Mouse (Mus musculus) CD4-positive helper T cell, adult 2 months (primary cell): ENCODE measurements around the gene Chac2.
"Not testable (repeated sequence)": the region's sequence is repeated elsewhere in the genome, so short reads cannot be mapped to it uniquely, and the experiment has no call there.

Experiments used
- DNase-seq: peaks from one replicate; pipeline ENCODE4 v3.0.0-alpha.2; 2012; ENCODE audit warnings: low read depth, missing footprints, low spot score

Chac2 gene

DNA sequence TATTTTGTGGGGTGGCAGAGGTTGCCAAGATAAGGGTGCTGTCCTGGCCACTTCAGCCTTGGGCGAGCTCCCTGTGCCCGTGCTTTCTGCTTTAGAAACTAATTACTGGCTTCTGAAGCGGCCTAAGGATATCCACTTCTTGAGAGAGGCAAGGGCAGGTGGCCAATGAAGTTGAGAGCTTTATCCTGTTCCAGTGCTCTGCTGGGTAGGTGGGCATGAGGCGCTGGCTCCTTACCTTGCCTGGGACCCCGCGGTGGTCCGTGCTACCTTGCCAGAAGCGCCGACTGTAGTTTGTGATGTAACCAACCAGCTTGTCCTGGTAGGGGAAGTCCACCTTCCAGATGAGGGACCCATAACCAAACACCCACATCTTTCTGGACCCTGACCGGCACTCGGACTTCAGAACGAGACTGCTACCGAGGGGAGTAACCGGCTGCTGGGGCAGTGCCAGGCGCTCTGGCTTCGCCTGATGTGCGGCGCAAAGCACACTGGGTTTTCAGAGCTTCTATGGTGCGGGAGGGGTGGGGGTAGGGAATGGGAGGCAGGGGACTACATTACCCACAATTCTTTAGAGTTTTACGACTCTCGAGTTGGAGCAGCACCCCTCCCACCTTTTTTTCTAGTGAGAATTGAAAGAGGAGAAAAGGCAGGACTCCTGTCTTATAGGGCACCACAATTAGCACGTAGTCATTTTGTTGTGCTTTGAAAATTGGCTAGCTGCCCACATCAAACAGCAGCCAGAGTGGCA is at the start of gene Chac2:
Gene Chac2, minus strand, starts transcription at position 474 of the 748 bp plus-strand sequence.
- DNase-seq = peak; percentile 91

DNA sequence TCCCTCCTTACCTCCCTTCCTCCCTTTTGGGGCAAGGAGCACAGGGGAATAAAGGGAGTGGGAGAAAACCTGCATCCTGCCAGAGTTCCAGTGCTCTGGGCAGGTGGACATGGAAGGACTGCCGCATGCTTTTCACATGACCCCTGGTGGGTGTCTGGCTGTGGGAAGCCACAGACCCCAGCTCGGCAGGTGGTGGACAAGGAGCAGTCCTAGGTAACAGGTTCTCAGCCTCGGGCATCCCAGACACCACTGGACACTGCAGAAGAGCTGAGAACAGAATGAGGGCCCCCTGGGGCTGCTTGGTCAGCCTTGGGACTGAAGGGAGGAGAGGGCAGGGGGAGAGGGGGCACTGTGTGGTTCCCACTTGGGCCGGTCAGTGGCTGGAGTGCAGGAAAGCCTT is 48.8 kb upstream of the Chac2 start:
- DNase-seq = no peak

DNA sequence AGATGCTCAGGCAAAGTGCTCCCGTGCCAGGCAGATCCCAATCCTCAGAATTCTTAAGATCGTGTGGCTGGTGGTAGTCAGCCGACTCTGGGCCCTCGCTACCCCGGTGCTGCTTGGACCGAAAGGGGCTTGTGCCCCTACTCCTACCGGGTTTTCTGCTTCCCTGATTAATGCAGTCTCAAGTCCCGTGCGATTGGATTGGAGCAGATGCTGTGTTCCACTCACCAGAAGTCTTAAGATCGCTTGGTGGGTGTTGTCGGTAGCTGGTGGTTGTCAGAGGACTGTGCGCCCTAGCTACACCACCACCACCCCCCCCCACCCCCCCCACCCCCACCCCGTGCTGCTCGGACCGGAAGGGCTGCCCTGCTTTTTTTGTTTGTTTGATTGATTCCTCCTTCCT is 31.3 kb upstream of the Chac2 start:
- not testable (repeated sequence) for DNase-seq

DNA sequence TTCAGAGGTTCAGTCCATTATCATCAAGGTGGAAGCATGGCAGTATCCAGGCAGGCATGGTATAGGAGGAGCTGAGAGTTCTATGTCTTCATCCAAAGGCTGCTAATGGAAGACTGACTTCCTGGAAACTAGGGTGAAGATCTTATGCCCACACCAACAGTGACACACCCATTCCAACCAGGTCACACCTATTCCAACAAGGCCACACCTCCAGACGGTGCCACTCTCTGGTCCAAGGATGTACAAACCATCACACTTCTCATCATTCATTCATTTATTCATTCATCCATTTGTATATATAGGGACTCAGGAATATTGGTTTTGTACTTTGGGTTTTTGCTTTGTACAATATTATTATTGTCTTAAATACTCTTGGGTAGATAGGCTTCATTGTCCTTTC is 23.5 kb upstream of the Chac2 start:
- DNase-seq = not testable (repeated sequence)

DNA sequence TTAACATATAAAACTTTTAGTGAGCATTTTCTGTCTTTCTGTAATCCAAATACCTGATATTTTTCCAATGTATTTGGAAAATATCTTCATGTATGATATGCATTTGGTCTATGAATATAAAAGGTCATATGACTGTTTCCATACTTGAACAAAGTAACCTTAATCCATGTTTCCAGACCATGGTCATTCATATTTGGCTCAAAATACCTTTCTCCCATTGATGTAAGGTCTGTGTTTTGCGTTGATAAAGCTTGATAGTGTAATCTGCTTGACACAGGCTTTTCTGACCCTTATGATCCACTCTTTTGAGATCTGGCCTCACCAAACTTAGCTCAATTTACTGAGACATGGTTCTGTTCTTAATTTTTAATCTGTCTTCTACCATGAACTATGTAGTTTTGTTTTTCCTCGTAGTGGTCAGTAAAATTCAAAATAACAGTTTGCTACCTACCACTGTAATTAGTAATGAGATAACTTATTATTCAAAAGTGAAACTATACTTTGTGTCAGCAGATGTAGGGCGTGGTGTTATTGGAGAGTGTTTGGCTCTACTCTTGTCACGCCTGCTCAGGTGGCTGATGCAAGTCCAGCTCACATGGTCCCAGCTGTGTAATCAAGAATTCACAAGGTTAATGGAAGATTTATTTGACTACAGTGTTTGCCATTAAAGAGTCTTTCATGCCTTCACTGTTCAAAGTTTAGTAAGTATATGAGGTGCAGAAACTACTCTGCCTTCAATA is 15.2 kb upstream of the Chac2 start:
- DNase-seq = no peak

DNA sequence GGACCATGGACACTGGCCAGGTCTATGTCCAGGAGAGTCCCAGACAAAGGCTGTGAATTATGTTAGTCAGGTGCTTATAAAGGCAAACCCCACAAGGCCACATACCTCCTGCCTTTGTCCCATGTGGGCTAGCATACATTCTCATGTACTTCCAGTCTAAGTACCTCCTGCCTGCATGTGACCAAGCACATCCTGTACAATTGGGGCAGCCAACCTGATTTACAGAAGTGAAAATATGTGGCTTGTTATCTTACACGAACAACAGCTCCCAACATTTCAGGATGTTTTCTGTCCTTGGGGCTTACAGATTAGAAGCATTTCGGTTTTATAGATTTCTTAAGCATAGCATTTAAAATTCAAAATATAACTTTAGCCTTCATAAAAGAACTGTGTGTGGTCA is 13.9 kb upstream of the Chac2 start:
- no peak for DNase-seq

DNA sequence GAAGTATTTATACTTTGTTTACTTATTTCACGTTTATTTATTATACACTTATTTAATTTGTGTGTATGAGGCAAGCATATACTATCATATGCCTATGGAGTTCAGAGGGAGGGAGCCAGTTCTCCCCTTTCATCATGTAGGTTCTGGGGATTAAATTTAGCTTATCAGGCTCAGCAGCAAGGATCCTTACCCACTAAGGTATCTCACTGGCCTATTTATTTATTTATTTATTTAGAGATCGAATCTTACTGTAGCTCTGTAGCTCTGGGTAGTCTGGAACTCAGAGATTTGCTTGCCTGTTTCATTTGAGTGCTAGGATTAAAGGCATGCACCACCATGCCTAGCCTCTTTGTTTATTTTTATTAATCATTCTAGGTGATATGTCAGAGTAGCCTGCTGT is 12.6 kb upstream of the Chac2 start:
- no peak for DNase-seq

DNA sequence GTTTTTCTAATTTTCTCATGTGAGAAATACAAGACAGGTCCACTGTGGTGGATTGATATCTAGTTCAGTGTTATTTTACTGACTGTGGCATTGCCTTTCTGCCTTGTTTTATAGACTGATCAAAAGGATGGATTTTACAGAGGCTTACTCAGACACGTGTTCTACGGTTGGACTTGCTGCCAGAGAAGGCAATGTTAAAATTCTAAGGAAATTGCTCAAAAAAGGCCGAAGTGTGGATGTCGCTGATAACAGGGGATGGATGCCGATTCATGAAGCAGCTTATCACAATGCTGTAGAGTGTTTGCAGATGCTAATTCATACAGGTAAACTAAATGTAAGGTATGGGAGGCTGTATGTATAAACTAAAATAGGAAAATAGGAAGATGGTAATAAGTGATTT is 12.0 kb upstream of the Chac2 start:
- no peak for DNase-seq

DNA sequence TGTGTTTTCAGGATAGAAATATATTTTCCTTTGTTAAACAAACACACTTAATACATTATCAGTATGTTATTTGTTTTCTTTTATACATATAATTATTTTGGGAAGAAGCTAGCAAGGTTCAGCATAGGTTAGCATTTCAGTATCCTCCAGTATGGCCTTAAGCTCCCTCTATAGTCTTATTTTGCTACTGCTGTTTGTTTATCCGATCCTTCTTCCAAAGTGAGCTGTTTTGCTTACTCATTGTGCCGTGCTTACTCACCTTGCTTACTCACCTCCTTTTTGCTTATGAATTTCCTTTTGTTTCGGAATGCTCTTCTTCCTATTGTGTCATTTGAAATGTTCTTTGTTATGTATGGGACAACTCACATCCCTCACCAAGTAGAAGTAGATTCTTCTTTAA is 10.5 kb upstream of the Chac2 start:
- DNase-seq = no peak

DNA sequence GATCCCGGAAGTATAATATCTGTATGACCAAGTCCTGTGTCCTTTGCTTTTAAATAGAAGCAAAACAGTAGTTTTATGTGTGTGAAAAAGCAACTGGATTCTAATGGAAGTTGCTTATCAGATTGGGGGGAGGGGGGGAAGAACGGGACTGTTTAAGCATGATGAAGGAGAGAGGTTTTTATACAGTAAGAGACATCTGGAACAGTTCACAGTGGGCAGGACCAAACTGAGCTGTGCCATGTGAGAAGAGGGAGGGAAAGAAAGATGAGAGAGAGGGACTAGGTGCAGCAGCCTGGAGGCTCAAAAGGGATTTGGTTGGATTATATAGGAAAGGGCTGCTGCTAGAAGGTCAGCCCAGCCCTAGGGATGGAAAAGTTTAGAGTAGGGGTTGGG is 471 bp upstream of the Chac2 start:
- no peak for DNase-seq

DNA sequence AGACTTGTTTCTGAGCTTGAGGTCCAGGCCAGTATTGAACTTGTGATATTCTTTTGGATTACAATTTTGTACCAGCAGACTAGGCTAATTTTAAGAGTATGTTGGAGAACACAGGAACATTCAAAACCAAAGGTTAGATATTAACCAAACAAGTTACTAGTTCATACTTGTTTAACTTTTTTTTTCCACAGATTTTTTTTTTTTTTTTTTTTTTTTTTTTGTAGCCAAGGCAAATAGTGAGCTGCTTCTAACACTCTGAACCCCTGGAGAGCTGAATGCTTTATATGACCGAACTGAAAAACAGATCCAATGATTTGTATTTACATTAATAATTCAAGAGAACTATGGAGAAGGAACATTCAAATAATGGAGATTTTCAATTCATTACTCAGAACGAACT is 913 bp downstream of the Chac2 start:
- DNase-seq = no peak

DNA sequence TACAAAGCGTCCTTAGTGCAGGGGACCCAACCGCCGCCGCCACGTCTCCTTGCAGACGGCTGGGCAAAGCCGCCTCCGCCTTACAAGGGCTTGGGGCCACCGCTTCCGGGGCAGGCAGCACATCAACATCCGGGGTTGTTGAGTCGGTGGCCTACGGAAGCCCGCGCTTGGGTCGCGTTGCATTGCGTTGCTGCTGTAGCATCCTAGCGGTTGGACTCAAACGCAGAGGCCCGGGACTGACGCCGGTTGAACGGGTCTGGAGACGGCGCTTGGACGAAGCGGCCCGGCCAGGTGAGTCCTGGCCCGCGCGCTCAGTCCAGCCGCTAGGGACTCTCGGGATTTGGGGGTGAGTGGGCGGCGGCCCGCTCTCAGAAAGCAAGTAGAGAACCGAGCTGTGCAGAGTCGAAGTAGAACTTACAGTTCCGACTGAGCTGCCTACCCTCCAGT is 31.8 kb downstream of the Chac2 start, which contains the start of gene Erlec1:
Gene Erlec1, minus strand, starts transcription at position 57 of the 447 bp plus-strand sequence.
- DNase-seq = peak; percentile 93

DNA sequence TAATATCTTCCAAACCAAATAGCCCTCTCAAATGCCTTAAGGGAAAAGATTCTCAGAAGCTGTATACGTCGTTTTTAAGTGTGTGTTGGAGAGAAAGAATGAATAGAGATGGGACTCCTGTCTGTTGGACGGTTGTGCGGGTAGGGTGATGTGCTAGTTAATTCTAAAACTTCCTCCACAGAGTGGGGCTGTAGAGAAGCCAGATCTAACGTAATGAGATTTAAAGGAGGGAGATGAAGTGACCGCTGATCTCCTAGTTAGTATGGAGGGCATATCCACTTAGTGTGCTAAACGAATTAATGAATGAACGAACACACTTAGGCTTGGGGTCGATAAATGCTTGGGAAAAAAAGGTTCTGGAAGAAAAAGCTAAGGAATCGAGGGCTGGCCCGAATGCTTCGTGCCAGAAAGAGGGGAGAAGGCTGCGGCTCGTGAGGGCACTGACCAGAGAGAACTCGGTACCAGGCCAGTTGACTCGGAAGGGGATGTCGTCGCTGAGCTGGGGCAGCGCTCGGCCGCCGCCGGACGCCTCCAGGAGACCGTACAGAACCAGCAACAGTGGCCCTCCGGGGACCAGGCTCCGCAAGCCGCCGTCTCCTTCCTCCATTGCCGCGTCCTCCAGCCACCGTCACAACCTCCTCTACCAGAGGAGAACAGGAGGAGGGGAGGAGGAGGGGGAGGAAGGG is 32.5 kb downstream of the Chac2 start:
- no peak for DNase-seq

DNA sequence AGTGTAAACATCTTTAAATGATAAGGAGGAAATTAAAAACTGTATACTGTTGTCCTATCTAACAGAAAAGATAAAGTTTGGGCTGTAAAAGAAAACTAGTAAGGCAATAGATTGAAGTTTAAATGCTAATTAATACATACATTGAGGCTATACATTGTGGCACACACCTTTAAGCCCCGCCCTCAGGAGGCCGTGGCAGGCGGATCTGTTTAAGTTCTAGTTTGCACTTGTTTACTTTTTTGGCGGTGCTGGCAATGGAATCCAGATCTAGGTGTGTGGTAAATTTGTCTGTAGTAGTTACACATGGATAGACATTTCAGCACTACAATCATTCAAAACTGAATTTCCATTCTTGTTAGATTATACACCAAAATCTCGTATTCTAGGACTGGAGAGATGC is 33.3 kb downstream of the Chac2 start:
- DNase-seq = no peak

DNA sequence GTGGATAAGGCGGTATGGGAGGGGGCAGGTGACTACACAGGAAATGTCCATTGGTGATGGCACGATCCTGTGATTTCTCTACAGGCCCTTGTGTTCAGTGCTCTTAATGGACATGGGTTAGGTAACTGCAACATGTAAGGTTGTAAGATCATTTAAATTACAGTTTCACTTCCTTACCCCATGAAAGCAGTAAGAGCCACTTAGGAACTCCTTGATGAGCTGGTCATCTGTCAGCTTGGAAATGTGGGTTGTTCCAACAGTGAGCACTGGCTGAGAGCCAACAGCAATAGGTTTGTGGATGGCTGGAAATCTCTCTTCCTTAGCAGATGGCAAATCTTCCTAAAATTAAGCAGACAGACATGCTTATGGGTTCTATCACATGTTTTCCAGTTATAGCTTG is 42.6 kb downstream of the Chac2 start:
- DNase-seq = no peak

DNA sequence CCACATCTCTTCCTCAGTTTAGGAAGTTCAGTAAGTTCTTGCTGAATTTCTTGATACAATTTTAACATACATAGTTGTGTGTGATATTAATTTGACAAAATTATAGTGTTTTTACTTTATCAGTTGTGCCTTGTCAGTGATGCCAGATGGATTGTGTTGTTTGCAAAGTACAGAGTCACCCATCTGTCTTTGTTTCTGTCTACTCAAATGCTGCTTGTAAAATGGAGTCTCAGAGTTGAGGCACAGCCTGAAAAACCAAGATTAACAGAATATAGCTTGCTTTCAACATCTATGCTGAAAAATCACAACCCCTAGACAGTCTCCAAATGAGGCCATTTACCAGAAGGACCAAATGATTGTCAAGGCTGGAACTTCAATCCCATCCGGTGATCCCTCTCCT is 57.7 kb downstream of the Chac2 start:
- no peak for DNase-seq

DNA sequence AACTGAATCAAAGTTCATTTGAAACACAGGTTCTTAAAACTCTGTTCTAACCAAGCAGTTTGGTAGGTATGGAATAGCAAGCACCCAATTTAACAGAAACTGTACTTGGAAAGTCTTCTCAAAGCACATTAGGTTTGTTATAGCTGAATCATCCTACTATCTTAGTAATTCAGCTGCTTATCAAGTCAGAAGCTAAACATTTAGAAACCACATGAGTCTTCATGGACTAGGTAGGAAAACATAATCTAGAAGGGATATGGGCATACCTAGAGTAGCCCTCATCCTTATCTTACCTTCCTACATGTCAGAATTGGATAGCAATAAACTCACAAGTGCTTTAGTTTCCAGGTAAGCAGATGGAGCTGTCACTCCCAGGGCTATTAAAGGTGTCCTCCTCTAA is 58.1 kb downstream of the Chac2 start:
- DNase-seq = no peak
